Mouse (Mus musculus) CH12.LX (cell line): Measurements from ENCODE around the gene Endod1.

Source experiments
- CTCF ChIP-seq, 2 experiments: IDR thresholded peaks in 1 of 2; conservative IDR thresholded peaks in 1 of 2; 2 replicates each; pipeline ENCODE4 v1.5.1; 2011 to 2012; ENCODE audit warnings: low read depth in 2 of 2, low read length in 2 of 2, improper control_type of control experiment in 1 of 2, inconsistent platforms in 1 of 2, mild to moderate bottlenecking in 1 of 2, moderate library complexity in 1 of 2
- MAFK ChIP-seq: IDR thresholded peaks from 2 replicates; pipeline ENCODE4 v1.6.1; 2011; ENCODE audit warnings: low read length, improper control_type of control experiment; ENCODE audit not compliant: insufficient replicate concordance
- POLR2A ChIP-seq: IDR thresholded peaks from 2 replicates; pipeline ENCODE4 v1.6.1; 2011; ENCODE audit warnings: low read depth, mild to moderate bottlenecking, improper control_type of control experiment, low read length
- SMC3 ChIP-seq: IDR thresholded peaks from 2 replicates; pipeline ENCODE4 v1.6.1; 2011; ENCODE audit warnings: low read depth, low read length, improper control_type of control experiment
- ZMIZ1 ChIP-seq: IDR thresholded peaks from 2 replicates; pipeline ENCODE4 v1.6.1; 2012; ENCODE audit warnings: low read depth, mild to moderate bottlenecking, inconsistent platforms, low read length, improper control_type of control experiment

GRCm38 (mm10) chr9:14352337-14352736 is 29.0 kb downstream of the Endod1 start:
- TF ChIP-seq CTCF (conservative IDR thresholded peaks at IDR 0.05 in 1 of 2, IDR thresholded peaks at IDR 0.05 in 1 of 2; ENCODE audit: low read depth in 2 of 2, low read length in 2 of 2) (no peak), POLR2A (no peak), MAFK (no peak), SMC3 (no peak), ZMIZ1 (no peak)
